Mouse (Mus musculus) left cerebral cortex, postnatal 36 days (tissue): ENCODE data around the gene Cd300a. TPM values are rescaled to one million over a fixed set of nuclear protein-coding genes. Genes with fewer than 3 reads are reported as not detected.

Source experiments
- DNase-seq, 2 experiments: peaks; one replicate each; pipeline ENCODE4 v3.0.0; 2021 to 2022; ENCODE audit warnings: low spot score in 2 of 2, mixed read lengths in 1 of 2
- intact Hi-C: fragments of 180-260 bp; cut with DNase I; formaldehyde crosslinking; loops from one replicate; pipeline ENCODE4 v1.15.1; 2025
- total RNA-seq, 2 experiments: library from RNA; stranded (reverse); gene quantifications; 2 replicates each; pipeline ENCODE4 v1.2.3; 2021

Cd300a gene
- total RNA-seq, 2 experiments from 2014 or later = 0.42 to 0.61 TPM

DNA sequence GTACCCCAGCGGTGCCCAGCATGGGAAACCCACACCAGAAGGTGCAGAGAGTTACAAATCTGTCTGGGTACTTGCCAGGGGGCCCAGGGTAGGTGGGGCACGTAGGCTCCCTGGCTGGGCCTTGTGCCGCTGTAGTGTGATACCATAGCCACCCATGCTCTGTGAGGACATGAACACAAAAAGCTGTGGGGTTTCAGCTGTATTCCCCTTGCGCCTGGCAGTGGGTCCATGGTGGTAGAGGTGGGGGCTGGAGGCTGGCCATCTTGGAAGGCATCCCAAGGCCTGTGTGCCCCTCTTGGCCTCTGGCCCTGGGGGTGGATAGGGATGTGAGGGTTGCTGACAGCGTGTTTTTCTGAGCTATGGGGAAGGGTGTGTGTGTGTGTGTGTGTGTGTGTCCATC, 23.8 kb upstream of the Cd300a start:
- no peak for DNase-seq
- intact Hi-C loops = no loop called here

DNA sequence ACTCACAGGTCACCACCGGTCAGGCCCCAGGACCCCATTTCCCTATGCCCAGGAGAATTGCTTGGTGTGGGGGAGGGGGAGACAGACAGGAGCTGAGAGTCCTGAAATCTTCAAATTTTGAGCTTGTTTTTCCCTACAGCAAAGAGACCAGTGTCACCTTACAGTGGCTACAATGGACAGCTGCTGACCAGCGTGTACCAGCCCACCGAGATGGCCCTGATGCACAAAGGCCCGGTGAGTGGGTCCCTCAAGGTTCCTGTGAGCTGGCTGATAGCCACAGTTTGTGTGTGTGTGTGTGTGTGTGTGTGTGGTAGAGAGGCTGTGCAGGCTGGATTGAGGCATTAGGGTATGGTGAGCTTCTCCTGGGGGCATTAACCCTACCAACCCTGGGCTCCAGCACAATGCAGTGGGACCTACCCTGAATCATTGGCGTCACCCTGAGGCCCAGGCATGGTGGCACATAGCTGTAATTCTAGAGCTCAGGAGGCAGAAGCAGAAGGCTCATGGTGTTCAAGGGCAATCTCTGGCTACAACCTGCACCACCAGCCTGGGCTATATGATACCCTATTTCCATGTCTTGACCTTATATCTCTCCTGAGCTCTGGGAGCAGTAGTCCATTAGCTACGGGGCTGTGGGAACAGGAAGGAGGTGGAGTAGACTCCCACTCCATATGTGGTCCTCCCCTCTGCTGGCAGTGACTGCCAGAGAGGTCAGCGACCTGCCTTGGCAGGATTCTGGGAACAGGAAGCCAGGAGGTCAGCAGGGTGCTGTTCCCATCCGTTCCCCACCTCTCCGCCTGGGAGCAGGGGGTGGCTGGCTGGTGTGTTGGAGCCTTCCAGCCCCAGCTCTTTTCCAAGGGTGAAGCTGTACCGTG, 23.1 kb upstream of the Cd300a start:
- intact Hi-C loops = no loop called here
- no peak for DNase-seq

DNA sequence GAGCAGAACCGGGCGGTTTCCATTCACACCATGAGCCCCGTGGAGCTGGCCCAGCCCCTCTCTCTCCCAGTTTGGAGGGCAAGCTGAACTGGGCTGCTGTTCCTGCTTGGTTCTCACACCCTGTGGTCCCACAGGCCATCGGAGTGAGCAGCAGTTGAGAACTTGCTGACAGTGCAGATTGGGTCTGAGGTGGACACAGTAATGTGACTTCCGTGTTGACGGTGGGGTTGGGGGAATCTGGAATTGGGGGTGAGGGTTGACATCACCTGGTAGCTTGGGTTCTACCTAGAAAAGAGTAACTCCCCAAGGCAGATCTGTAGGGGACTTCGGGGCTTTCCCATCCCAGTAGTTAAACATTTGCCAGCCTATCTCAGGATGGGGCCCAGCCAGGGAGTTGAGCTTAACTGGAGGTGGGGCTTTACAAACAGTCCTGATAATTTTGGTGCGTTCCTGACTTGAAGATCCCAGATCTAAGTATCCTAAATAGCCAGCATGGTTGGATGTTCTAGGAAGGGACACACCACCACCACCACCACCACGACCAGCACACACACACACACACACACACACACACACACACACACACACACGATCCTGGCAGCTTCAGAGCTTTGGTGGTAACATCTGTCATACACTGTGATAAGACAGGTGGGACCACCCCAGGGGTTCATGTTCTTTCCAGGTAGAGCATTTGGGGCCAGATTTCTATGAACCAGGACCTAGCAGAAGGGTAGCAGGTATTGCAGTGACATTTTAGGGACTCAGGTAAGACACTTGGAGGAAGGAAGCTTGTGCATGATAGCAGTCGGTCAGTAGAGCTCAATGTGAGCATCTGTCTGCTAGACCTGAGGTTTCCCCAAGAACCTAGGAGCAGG, 22.2 kb upstream of the Cd300a start:
- intact Hi-C loops = no loop called here
- DNase-seq = no peak

DNA sequence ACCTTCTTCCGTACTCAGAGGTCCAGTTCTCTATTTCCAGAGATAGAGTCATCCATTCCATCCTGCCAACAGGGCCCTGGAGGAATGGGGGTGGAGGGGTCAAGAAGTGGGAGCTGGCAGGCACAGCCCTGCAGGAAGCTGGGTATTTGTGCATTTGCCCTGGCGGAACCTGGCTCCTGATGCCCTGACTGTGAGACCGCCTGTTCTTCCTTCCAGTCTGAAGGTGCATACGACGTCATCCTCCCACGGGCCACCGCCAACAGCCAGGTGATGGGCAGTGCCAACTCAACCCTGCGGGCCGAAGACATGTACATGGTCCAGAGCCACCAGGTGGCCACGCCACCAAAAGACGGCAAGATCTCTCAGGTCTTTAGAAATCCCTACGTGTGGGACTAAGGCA, 21.6 kb upstream of the Cd300a start:
- intact Hi-C loops = no loop called here
- DNase-seq = no peak

DNA sequence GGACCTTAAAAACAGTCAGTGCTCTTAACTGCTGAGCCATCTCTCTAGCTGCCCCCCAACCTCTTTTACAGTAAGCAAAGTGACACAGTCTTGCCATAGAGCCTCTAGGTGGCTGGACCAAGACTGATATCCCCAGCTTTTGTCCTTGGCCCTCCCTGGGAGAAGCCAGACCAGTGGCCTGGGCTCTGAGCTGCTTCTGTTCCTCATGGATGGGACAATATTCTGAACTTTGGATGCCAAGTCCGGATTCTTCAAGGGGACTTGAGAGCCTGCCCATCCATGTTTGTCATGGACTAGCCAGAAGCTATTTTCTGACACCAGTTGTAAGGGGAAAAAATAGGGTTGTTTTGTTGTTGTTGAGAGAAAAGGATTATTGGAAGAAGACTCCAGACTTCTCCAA, 20.1 kb upstream of the Cd300a start:
- no peak for DNase-seq
- intact Hi-C loops = no loop called here

DNA sequence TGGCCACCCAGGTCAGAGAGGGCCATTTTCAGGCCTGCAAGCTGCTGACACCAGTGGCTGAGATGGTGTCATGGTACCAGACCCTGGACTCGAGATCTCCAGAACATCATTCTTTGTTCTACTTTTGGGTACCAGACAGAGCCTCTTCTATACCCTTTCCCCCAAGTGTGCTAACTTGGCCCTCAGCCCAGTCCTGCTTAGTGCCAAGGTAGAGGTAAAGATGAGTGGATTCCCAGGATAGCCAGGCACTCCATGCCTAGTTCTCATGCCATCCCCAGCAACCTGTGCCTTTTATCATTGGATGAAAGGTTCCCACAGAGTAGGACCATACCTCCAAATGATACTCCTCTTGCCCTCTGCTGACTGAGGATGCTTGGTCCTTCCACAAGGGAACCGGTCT, 18.3 kb upstream of the Cd300a start:
- no peak for DNase-seq
- intact Hi-C loops = no loop called here

DNA sequence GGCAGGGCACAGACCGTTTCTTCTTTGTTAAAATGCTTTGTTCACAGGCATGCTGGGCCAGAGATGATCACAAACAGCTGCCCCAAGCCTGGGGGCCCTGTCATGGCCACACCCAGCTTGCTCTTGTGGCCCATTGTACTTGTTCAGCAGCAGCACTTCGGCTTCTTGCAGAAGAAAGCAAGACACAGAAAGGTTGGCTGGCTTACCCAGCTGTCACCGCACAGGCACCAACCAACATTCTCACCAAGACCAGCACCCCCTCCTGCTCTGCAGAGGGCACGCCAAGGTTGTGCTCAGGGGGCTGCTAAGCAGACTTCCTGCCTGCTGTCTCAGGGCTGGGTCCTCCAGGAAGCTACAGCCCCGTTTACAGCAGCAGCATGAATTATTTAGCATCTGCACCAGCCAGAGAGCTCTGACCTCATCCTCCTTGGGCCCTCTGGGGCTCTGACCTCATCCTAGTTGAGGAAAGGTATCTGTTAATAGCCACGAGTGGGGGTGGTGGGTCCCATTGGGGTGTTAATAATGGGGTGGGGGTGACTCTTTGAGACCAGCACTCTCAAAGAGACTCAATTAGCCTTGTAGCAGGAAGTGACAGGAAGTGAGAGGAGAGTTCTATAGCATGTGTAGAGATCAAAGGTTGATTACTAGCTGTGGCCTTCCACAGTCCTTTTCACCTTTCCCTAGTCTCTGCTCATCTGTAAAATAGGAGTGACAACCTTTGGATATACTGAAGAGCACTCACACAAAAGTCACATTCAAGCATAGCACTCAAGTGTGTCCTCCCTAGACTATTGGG, 16.6 kb upstream of the Cd300a start:
- DNase-seq = no peak
- intact Hi-C loops = no loop called here

DNA sequence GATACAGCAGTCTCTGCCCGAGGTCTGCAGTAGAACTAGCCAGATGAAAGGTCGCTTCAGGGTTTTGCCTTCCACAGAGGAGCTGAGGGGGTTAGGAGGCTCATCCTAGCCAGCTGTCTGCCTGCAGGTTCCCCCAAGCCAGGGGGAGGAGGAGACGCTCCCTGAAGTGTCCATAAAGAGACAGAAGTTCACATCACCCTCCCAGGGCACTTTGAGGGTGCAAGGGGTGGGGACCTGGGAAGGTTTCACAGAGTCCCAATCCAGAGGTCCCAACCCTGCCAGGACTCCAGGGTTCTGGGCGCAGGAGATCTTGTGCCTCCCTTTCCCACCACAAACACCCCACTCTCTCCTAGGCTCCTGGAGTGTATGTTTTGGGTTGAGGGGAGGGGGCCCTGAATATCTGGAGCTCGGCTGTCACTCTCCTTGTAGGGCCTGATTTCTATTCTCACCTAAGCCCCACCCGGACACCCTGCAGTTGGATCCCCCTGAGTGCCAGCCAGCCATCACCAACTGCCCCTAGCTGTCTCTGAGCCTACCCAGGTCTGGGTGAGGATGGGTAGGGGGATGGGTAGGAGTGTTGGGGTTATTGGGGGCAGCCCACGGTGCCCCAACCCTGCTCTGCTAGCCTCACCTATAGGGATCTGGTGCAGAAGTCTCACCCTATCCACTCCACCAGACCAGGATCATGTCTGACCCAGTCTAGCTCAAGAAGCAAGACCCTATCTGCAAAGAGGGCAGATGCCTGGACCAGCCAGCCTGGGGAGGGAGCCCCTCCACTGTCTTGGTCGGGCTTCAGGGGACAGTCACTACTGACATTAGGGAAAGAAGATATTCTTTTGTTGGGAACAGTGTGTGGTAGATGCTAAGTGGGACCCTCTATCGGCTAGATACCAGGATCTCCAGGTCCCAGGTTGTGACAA, 15.4 kb upstream of the Cd300a start:
- no peak for DNase-seq
- intact Hi-C loops = loop anchor here (5.0 kb wide), 1 partner anchor 38 kb away; no protein-coding TSS in a partner anchor

DNA sequence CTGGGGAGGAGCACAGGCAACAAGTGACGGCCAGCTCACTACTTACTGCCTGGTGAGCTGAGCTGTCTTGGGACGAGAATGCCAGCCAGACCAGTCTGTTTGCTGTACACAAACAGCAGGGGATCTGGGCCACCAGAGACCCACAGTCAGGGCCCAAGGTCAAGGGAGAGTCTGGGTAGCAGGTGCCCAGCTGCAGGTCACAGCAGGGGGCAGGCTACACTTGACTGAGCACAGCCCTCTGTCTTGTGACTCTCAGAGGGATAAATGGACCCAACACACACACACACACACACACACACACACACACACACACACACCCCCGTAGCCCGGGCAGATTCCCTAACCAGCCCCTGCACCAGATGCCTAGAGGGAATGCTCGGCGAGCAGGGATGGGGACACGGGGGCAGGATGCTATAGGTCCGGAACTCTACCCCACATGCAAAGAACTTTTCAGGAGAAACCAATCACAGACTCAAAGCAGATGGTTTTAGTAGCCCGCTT, 14.5 kb upstream of the Cd300a start:
- no peak for DNase-seq
- intact Hi-C loops = loop anchor here (5.0 kb wide), 1 partner anchor 37 kb away; no protein-coding TSS in a partner anchor

DNA sequence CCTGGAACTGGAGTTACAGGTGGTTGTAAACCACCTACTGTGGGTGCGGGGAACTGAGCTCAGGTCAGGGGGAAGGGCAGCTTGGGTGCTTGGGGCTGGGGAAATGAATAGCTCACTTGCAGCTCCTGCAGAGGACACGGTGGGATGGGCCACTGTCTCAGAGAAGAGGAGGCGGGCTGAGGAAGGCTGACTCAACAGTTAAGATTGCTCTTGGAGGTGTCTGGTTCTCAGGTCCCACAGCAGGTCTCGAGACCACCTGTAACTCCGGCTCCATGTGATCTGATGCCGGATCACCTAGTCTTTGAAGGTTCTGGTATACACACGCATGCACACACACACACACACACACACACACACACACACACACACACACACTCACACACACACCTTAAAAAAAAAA, 13.7 kb upstream of the Cd300a start:
- intact Hi-C loops = loop anchor here (2.0 to 5.0 kb wide), 2 partner anchors 36 to 63 kb away; no protein-coding TSS in a partner anchor
- DNase-seq = no peak

DNA sequence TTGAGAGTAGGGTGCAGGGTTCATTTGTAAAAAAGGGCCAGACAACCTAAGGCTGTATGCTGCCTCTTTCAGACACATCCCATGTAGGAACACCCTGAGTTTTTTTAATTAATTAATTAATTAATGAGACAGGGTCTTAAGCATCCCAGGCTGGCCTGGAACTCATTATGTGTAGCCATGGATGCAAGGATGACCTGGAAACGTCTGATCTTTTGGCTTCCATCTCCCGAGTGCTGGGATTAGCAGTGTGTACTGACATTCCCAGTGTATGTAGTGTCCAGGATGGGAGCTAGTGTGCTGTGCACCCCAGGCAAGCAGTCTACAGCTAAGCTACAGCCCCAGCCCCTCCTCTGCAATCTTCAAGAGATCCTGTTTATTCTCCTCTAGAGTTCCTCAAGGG, 13.2 kb upstream of the Cd300a start:
- no peak for DNase-seq
- intact Hi-C loops = loop anchor here (1.0 to 5.0 kb wide), 3 partner anchors 36 to 131 kb away; no protein-coding TSS in a partner anchor

DNA sequence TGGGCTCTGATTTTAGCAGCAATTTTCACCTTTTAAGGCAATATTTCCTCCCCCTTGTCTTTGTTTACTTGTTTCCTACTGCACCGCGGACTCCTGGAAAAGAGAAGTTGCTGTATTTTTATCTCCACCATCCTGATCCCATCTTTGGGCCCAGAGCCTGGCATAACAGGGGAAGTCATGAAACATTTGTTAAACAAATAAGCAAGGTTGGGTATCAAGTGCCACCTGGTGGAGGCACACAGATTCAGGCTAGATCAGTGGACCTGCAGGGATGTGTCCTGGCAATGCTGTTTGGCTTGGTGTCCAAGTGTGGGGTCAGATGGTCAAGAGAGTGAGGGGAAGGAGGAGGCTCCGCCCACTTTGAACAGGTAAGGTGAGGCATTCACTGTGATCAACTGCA, 12.7 kb upstream of the Cd300a start:
- DNase-seq = peak in 1 of 2 experiments; percentile 47
- intact Hi-C loops = loop anchor here (1.0 to 5.0 kb wide), 3 partner anchors 35 to 132 kb away; no protein-coding TSS in a partner anchor

DNA sequence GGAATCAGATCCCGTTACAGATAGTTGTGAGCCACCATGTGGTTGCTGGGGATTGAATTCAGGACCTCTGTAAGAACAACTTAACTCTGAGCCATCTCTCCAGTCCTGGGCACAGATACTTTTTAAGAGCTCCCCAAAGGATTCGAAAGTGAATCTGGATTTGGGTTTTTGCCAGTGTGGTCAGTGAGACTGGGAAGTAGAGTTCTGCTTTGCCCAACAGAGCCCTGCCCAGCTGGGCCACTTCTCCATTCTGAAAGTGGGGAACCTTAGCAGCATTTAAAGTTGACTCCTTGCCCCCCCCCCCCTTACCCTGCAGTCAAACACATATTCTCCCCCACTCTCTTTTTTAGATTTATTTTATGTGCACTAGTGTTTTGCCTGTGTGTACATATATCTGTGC, 10.2 kb upstream of the Cd300a start:
- intact Hi-C loops = loop anchor here (5.0 kb wide), 1 partner anchor 33 kb away; no protein-coding TSS in a partner anchor
- no peak for DNase-seq

DNA sequence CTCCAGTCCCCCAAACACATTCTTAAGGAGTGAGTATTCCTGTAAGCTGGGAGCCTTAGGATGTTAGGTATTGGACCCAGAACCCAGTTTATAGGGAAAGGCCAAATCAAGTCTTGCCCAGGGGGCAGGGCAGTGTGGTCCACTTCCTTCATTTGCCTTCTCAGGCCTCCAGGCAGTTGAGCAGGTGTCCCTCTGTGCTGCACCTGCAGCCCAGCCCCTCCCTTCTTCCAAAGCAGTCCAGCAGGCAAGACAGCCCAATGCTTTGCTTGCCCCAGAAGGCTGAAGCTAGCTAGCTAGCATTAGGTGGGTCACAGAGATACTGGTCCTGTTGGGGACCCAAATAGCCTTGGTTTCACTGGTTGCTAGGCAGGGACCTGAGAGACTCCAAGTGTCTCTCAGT, 9.7 kb upstream of the Cd300a start:
- no peak for DNase-seq
- intact Hi-C loops = no loop called here

DNA sequence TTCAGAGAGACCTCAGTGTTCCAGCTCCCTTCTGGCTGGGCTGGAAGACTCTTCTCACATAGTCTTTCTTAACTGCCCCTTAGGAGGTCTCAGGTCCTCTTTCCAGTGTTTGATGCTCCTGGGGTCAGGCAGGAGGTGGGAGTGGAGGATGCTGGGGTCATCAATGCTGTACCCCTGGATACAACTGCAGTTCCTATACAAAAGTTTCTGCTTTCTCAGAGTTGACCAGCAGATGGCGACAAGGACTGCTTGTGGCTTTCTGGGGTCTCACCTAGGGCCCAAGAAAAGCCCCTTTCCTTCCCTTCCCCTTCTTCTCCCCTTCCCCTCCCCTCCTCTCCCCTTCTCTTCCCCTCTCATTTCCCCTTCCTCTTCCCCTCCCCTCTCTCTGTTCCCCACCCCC, 9.3 kb upstream of the Cd300a start:
- peak in 1 of 2 experiments; percentile 26 for DNase-seq
- intact Hi-C loops = no loop called here

DNA sequence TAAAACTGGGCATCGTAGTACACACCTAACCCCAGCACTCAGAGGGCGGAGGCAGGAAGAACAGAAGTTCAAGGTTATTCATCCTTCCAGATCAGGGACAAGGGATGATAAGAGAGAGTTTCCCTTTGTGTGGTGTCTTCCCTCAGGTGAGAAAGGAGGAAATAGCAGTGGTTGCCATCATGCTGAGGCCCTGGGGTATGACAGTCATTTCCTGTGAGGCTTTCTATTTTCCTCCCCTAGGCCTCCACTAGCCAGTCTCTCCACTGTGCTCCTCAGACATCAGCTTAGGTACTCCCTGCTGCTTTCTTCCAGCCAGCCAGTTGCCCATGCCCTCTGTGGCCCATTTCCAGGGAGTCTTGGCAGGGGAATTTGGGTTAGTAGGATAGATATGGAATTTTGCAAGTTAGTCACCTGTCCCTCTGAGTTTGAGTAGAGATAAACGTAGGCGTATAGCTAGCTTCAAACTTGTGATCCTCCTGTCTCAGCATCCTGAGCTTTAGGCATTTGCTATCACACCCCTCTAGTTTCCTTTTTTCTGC, 6.5 kb upstream of the Cd300a start:
- DNase-seq = no peak
- intact Hi-C loops = no loop called here

DNA sequence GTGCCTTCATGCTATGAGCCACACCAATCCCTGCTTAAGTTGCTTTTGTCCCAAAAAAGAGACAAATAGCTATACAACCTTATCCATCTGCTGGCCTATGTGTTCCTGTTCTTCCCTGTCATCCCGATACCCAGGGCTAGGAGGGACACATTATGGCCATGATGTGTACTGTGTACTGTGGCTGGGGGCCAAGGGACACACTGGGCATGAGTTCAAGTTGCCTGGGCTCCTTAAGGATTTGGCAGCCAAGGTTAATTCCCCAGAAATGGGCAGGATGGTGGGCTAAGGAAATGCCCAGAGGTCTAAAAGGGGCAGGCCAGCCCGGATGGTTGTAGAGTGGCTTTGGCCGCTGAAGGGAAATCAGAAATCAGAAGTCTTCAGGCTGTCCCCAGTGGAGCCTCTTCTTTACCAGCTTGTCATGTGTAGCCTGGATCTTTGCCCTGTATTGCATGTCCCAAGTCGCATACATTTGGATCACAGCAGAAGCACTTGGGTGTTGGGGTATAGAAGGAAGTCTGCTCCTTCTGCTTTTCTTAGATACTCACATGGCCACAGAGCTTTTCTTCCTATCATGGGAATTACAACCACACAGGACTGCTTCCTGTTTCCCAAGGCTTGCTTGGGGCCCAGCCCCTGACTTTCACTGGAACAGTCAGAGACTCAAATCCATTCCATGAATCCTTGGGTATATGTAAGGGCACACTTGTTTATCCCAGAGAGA, 5.3 kb upstream of the Cd300a start:
- no peak for DNase-seq
- intact Hi-C loops = no loop called here

DNA sequence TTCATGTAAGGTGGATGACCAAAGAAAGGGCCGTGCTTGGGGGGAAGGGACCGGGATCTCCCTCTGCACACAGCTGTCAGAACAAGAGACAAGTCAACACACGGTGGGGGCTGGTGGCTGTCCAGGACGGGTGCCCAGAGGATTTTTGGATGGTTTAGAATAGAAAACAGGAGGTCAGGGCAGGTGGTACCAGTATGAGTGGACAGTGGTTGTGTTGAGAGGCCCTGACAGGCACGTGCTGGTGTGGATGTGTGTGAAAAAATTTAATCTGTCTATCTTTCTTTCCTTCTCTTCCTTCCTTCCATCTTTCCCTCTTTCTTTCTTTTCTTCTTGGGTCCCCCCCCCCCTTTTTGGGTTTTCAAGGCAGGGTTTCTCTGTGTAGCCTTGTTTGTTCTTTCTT, 701 bp downstream of the Cd300a start:
- no peak for DNase-seq
- intact Hi-C loops = no loop called here
